ENCODE assay signal across 8 mouse cellular contexts in genomic region chr11:98660517-98660916, GRCm38 (mm10). TPM values are rescaled to one million over a fixed set of nuclear protein-coding genes. Genes with fewer than 3 reads are reported as not detected.
DNase-seq lines count a peak whose midpoint lies in the region; ATAC-seq and TF ChIP-seq lines count a peak whose summit lies in the region.

No protein-coding gene starts in this region.

- H3K4me1 ChIP-seq in forebrain, embryonic 10.5 days, result peaks cover 5% of the 10 kb centered on the region
- no peaks in the 10 kb centered on the region for H3K4me1 ChIP-seq in forebrain, embryonic 11.5 days (replicated peaks; ENCODE audit: control insufficient read depth, insufficient read depth, low read length)
- H3K4me1 ChIP-seq in ES-E14 (ENCODE audit: control insufficient read depth in 2 of 2, insufficient read depth in 2 of 2, low read length in 2 of 2, poor library complexity in 1 of 2), result peaks cover 0 to 4% of the 10 kb centered on the region in 2 experiments; a peak in 1 of 4 replicates
- H3K4me1 ChIP-seq in hindbrain, embryonic 15.5 days (replicated peaks), result 0 out of 2 replicates have a peak, but pooled peaks cover 5% of the 10 kb centered on the region
- H3K4me1 ChIP-seq in midbrain, embryonic 15.5 days, result 0 out of 2 replicates have a peak, but pooled peaks cover 3% of the 10 kb centered on the region

- H3K36me3 ChIP-seq in forebrain, embryonic 10.5 days (replicated peaks), result no peaks in the 10 kb centered on the region
- no peaks in the 10 kb centered on the region for H3K36me3 ChIP-seq in forebrain, embryonic 11.5 days (ENCODE audit: control insufficient read depth, insufficient read depth, low read length)
- H3K36me3 ChIP-seq in ES-E14 (ENCODE audit: control insufficient read depth, insufficient read depth, low read length, poor library complexity, severe bottlenecking), result no peaks in the 10 kb centered on the region
- no peaks in the 10 kb centered on the region for H3K36me3 ChIP-seq in hindbrain, embryonic 15.5 days
- H3K36me3 ChIP-seq in midbrain, embryonic 15.5 days (replicated peaks), result no peaks in the 10 kb centered on the region

- H3K4me2 ChIP-seq in forebrain, embryonic 11.5 days (ENCODE audit: low read depth, low read length, severe bottlenecking), result no peak overlapping the region
- peak overlapping the region; percentile 41 for H3K4me2 ChIP-seq in hindbrain, embryonic 15.5 days
- peak overlapping the region; percentile 37; the same call in 1 of the 2 replicates for H3K4me2 ChIP-seq in midbrain, embryonic 15.5 days

- DNase-seq in forebrain, embryonic 10.5 days (ENCODE audit: extremely low spot score, low spot score), result peak; percentile 19
- DNase-seq in forebrain, embryonic 11.5 days (ENCODE audit: low spot score), result no peak
- DNase-seq in ES-E14 (ENCODE audit: low read depth, low spot score), result peak; percentile 48
- peak; percentile 56 for DNase-seq in embryo, embryonic 9.5 days (ENCODE audit: extremely low spot score)
- DNase-seq in left cerebral cortex, adult 18-20 months (ENCODE audit: low spot score in 2 of 2), result peak; percentile 32 to 41
- DNase-seq in telencephalon, adult 2 months (ENCODE audit: low read depth, low spot score), result peak; percentile 74

- H3K27ac ChIP-seq in forebrain, embryonic 10.5 days, result no peak overlapping the region
- H3K27ac ChIP-seq in forebrain, embryonic 11.5 days (ENCODE audit: low read depth, low read length), result no peak overlapping the region
- H3K27ac ChIP-seq in ES-E14 (ENCODE audit: insufficient read depth, low read depth, low read length, poor library complexity, severe bottlenecking), result no peak overlapping the region
- no peak overlapping the region for H3K27ac ChIP-seq in hindbrain, embryonic 15.5 days (replicated peaks)
- no peak overlapping the region for H3K27ac ChIP-seq in midbrain, embryonic 15.5 days

- in situ Hi-C loops in ES-E14 (cut with MboI; ENCODE audit: low sequenced_read_pairs in 2 of 2, unreplicated experiment in 2 of 2), result no loop called here

- no peak overlapping the region for H3K9ac ChIP-seq in forebrain, embryonic 11.5 days (ENCODE audit: low read length)
- no peak overlapping the region for H3K9ac ChIP-seq in ES-E14 (ENCODE audit: insufficient read depth, low read depth, low read length, poor library complexity, severe bottlenecking)
- no peak overlapping the region for H3K9ac ChIP-seq in hindbrain, embryonic 15.5 days
- H3K9ac ChIP-seq in midbrain, embryonic 15.5 days, result no peak overlapping the region

- no peak overlapping the region for H3K4me3 ChIP-seq in forebrain, embryonic 10.5 days
- H3K4me3 ChIP-seq in forebrain, embryonic 11.5 days (ENCODE audit: low read depth, low read length), result no peak overlapping the region
- no peak overlapping the region for H3K4me3 ChIP-seq in ES-E14 (ENCODE audit: insufficient read depth in 1 of 2, low read depth in 1 of 2, low read length in 2 of 2, poor library complexity in 1 of 2, severe bottlenecking in 1 of 2)
- H3K4me3 ChIP-seq in hindbrain, embryonic 15.5 days, result no peak overlapping the region
- H3K4me3 ChIP-seq in midbrain, embryonic 15.5 days, result no peak overlapping the region

- WGBS in forebrain, embryonic 10.5 days, result 15% methylated on average over 6 of the region's 6 CpGs
- 13% methylated on average over 6 of the region's 6 CpGs for WGBS in forebrain, embryonic 11.5 days
- WGBS in hindbrain, embryonic 15.5 days, result 8% methylated on average over 6 of the region's 6 CpGs
- 12% methylated on average over 6 of the region's 6 CpGs for WGBS in midbrain, embryonic 15.5 days

- H3K27me3 ChIP-seq in forebrain, embryonic 10.5 days (ENCODE audit: poor library complexity, severe bottlenecking), result no peaks in the 10 kb centered on the region
- H3K27me3 ChIP-seq in forebrain, embryonic 11.5 days (ENCODE audit: control insufficient read depth, insufficient read depth, low read length), result no peaks in the 10 kb centered on the region
- 0 out of 2 replicates have a peak, but pooled peaks cover 2% of the 10 kb centered on the region for H3K27me3 ChIP-seq in hindbrain, embryonic 15.5 days
- H3K27me3 ChIP-seq in midbrain, embryonic 15.5 days (replicated peaks), result no peaks in the 10 kb centered on the region

- no peaks in the 10 kb centered on the region for H3K9me3 ChIP-seq in forebrain, embryonic 10.5 days
- H3K9me3 ChIP-seq in forebrain, embryonic 11.5 days (ENCODE audit: control insufficient read depth, low read length), result no peaks in the 10 kb centered on the region
- H3K9me3 ChIP-seq in ES-E14 (ENCODE audit: control insufficient read depth, insufficient read depth, low read depth, low read length), result no peaks in the 10 kb centered on the region
- no peaks in the 10 kb centered on the region for H3K9me3 ChIP-seq in hindbrain, embryonic 15.5 days
- H3K9me3 ChIP-seq in midbrain, embryonic 15.5 days, result no peaks in the 10 kb centered on the region

- ATAC-seq in forebrain, embryonic 11.5 days (replicated peaks; ENCODE audit: low FRiP score), result no peak
- ATAC-seq in hindbrain, embryonic 15.5 days (ENCODE audit: low FRiP score, low read depth), result peak; percentile 66; the same call in 1 of the 2 replicates
- ATAC-seq in midbrain, embryonic 15.5 days (replicated peaks), result 0 out of 2 replicates have a peak, but pooled peaks have one; percentile 39

TF ChIP-seq in ES-E14, 5 proteins besides CTCF, POLR2A, EP300 and RAD21:
- no peak for TF ChIP-seq MAFK (IDR thresholded peaks at IDR 0.05; ENCODE audit: insufficient read depth, low read depth, low read length)
- TF ChIP-seq HCFC1 (IDR thresholded peaks at IDR 0.05; ENCODE audit: borderline replicate concordance, insufficient read depth, low read length), result no peak
- 0 out of 2 replicates have a peak, but pooled peaks have one; percentile 15 for TF ChIP-seq ZC3H11A (IDR thresholded peaks at IDR 0.05; ENCODE audit: borderline replicate concordance, low read depth, low read length)
TF ChIP-seq in ES-E14: peak in this region for 1.

RNA-seq across cellular contexts. Expression of gene Gsdma, which starts 3.6 kb away (rescaled TPM):
- polyA plus RNA-seq in forebrain, embryonic 10.5 days (2016; fragmentation: Nextera tagmentation; extraction: Ambion mirVana), result not detected in 2 replicates
- not detected in 2 replicates for polyA plus RNA-seq in forebrain, embryonic 11.5 days (2014; fragmentation: Nextera tagmentation; extraction: Ambion mirVana)
- total RNA-seq in ES-E14 (2012; rRNA removed), result 0.16 and 0.40 TPM in 2 replicates
- 0.09 TPM in 1 of 2 replicates, not detected in the other for polyA plus RNA-seq in hindbrain, embryonic 15.5 days (2015; fragmentation: Nextera tagmentation; extraction: Ambion mirVana)
- total RNA-seq in left cerebral cortex, adult 18-20 months (2021), result under 1 TPM in 1 of 2 experiments, not detected in 1; 0.14 TPM
- not detected in 2 replicates for polyA plus RNA-seq in midbrain, embryonic 15.5 days (2015; fragmentation: Nextera tagmentation; extraction: Ambion mirVana)

RNA-seq across cellular contexts. Expression of gene Gsdma2, which starts 14.0 kb away (rescaled TPM):
- not detected in 2 replicates for polyA plus RNA-seq in forebrain, embryonic 10.5 days (2016; fragmentation: Nextera tagmentation; extraction: Ambion mirVana)
- polyA plus RNA-seq in forebrain, embryonic 11.5 days (2014; fragmentation: Nextera tagmentation; extraction: Ambion mirVana), result not detected in 2 replicates
- not detected in 2 replicates for total RNA-seq in ES-E14 (2012; rRNA removed)
- not detected in 2 replicates for polyA plus RNA-seq in hindbrain, embryonic 15.5 days (2015; fragmentation: Nextera tagmentation; extraction: Ambion mirVana)
- not detected for total RNA-seq in left cerebral cortex, adult 18-20 months (2021)
- polyA plus RNA-seq in midbrain, embryonic 15.5 days (2015; fragmentation: Nextera tagmentation; extraction: Ambion mirVana), result not detected in 2 replicates

RNA-seq across cellular contexts. Expression of gene Psmd3, which starts 21.8 kb away (rescaled TPM):
- 255 and 259 TPM in 2 replicates for polyA plus RNA-seq in forebrain, embryonic 10.5 days (2016; fragmentation: Nextera tagmentation; extraction: Ambion mirVana)
- 208 and 220 TPM in 2 replicates for polyA plus RNA-seq in forebrain, embryonic 11.5 days (2014; fragmentation: Nextera tagmentation; extraction: Ambion mirVana)
- 376 and 408 TPM in 2 replicates for total RNA-seq in ES-E14 (2012; rRNA removed)
- 193 and 204 TPM in 2 replicates for polyA plus RNA-seq in hindbrain, embryonic 15.5 days (2015; fragmentation: Nextera tagmentation; extraction: Ambion mirVana)
- total RNA-seq in left cerebral cortex, adult 18-20 months (2021), result 100 to 1,000 TPM; 135 to 138 TPM
- polyA plus RNA-seq in midbrain, embryonic 15.5 days (2015; fragmentation: Nextera tagmentation; extraction: Ambion mirVana), result 198 TPM in 2 replicates

RNA-seq across cellular contexts. Expression of gene Gsdma3, which starts 34.4 kb away (rescaled TPM):
- polyA plus RNA-seq in forebrain, embryonic 10.5 days (2016; fragmentation: Nextera tagmentation; extraction: Ambion mirVana), result not detected in 2 replicates
- polyA plus RNA-seq in forebrain, embryonic 11.5 days (2014; fragmentation: Nextera tagmentation; extraction: Ambion mirVana), result not detected in 2 replicates
- not detected in 2 replicates for total RNA-seq in ES-E14 (2012; rRNA removed)
- not detected in 2 replicates for polyA plus RNA-seq in hindbrain, embryonic 15.5 days (2015; fragmentation: Nextera tagmentation; extraction: Ambion mirVana)
- not detected for total RNA-seq in left cerebral cortex, adult 18-20 months (2021)
- polyA plus RNA-seq in midbrain, embryonic 15.5 days (2015; fragmentation: Nextera tagmentation; extraction: Ambion mirVana), result not detected in 2 replicates

RNA-seq across cellular contexts. Expression of gene Gm12355, which starts 35.1 kb away (rescaled TPM):
- polyA plus RNA-seq in forebrain, embryonic 10.5 days (2016; fragmentation: Nextera tagmentation; extraction: Ambion mirVana), result 1.4 and 1.5 TPM in 2 replicates
- polyA plus RNA-seq in forebrain, embryonic 11.5 days (2014; fragmentation: Nextera tagmentation; extraction: Ambion mirVana), result 0.96 and 1.5 TPM in 2 replicates
- 2.2 and 2.9 TPM in 2 replicates for total RNA-seq in ES-E14 (2012; rRNA removed)
- polyA plus RNA-seq in hindbrain, embryonic 15.5 days (2015; fragmentation: Nextera tagmentation; extraction: Ambion mirVana), result 0.48 and 0.54 TPM in 2 replicates
- total RNA-seq in left cerebral cortex, adult 18-20 months (2021), result 10 to 100 TPM; 11.7 to 12.1 TPM
- 0.66 and 0.72 TPM in 2 replicates for polyA plus RNA-seq in midbrain, embryonic 15.5 days (2015; fragmentation: Nextera tagmentation; extraction: Ambion mirVana)
